Mouse (Mus musculus) frontal cortex, postnatal 14 days (tissue): ENCODE results near the gene Tceanc2.
"Not testable (repeated sequence)": the region's sequence is repeated elsewhere in the genome, so short reads cannot be mapped to it uniquely, and the experiment has no call there.

Experiments
- DNase-seq, 2 experiments: peaks; one replicate each; pipeline ENCODE4 v3.0.0; 2022; ENCODE audit warnings: low spot score in 2 of 2

Tceanc2 gene

GRCm38 (mm10) chr4:107126891-107127524 is 51.9 kb downstream of the Tceanc2 start:
- DNase-seq = no peak

GRCm38 (mm10) chr4:107126389-107126788 is 52.5 kb downstream of the Tceanc2 start:
- DNase-seq = no peak

- DNase-seq = no peak
Observed at GRCm38 (mm10) chr4:107125101-107125500, 53.8 kb downstream of the Tceanc2 start.

- DNase-seq = no peak
Observed at GRCm38 (mm10) chr4:107124376-107124775, 54.5 kb downstream of the Tceanc2 start.

GRCm38 (mm10) chr4:107121165-107121943 is 57.6 kb downstream of the Tceanc2 start:
- DNase-seq = no peak

- DNase-seq = no peak
Observed at GRCm38 (mm10) chr4:107120676-107121075, 58.2 kb downstream of the Tceanc2 start.

- DNase-seq = no peak
Observed at GRCm38 (mm10) chr4:107119056-107119455, 59.9 kb downstream of the Tceanc2 start.

- DNase-seq = no peak
Observed at GRCm38 (mm10) chr4:107117741-107118385, 61.1 kb downstream of the Tceanc2 start.

- DNase-seq = no peak
Observed at GRCm38 (mm10) chr4:107114278-107114677, 64.6 kb downstream of the Tceanc2 start.

- DNase-seq = not testable (repeated sequence)
Observed at GRCm38 (mm10) chr4:107109181-107109580, 69.7 kb downstream of the Tceanc2 start.

- DNase-seq = no peak
Observed at GRCm38 (mm10) chr4:107108291-107108731, 70.6 kb downstream of the Tceanc2 start.

- no peak for DNase-seq
Observed at GRCm38 (mm10) chr4:107106777-107107176, 72.1 kb downstream of the Tceanc2 start.

GRCm38 (mm10) chr4:107102220-107102619 is 76.7 kb downstream of the Tceanc2 start:
- DNase-seq = no peak

- no peak for DNase-seq
Observed at GRCm38 (mm10) chr4:107098791-107099525, 80.0 kb downstream of the Tceanc2 start.

- no peak for DNase-seq
Observed at GRCm38 (mm10) chr4:107098375-107098774, 80.5 kb downstream of the Tceanc2 start.

GRCm38 (mm10) chr4:107097871-107098270 is 81.0 kb downstream of the Tceanc2 start:
- DNase-seq = no peak

- no peak for DNase-seq
Observed at GRCm38 (mm10) chr4:107096841-107097373, 82.0 kb downstream of the Tceanc2 start, which contains the start of gene Cdcp2. TSS of gene Cdcp2 (plus strand) at chr4:107096891.

GRCm38 (mm10) chr4:107096043-107096442 is 82.9 kb downstream of the Tceanc2 start:
- DNase-seq = no peak

- DNase-seq = no peak
Observed at GRCm38 (mm10) chr4:107094484-107095187, 84.3 kb downstream of the Tceanc2 start.

- no peak for DNase-seq
Observed at GRCm38 (mm10) chr4:107091696-107092095, 87.2 kb downstream of the Tceanc2 start.

- peak; percentile 58 to 80 for DNase-seq
Observed at GRCm38 (mm10) chr4:107084858-107085257, 94.1 kb downstream of the Tceanc2 start.
